Mouse (Mus musculus): ENCODE results near the gene Gmpr2.

The Gmpr2 gene

DNA sequence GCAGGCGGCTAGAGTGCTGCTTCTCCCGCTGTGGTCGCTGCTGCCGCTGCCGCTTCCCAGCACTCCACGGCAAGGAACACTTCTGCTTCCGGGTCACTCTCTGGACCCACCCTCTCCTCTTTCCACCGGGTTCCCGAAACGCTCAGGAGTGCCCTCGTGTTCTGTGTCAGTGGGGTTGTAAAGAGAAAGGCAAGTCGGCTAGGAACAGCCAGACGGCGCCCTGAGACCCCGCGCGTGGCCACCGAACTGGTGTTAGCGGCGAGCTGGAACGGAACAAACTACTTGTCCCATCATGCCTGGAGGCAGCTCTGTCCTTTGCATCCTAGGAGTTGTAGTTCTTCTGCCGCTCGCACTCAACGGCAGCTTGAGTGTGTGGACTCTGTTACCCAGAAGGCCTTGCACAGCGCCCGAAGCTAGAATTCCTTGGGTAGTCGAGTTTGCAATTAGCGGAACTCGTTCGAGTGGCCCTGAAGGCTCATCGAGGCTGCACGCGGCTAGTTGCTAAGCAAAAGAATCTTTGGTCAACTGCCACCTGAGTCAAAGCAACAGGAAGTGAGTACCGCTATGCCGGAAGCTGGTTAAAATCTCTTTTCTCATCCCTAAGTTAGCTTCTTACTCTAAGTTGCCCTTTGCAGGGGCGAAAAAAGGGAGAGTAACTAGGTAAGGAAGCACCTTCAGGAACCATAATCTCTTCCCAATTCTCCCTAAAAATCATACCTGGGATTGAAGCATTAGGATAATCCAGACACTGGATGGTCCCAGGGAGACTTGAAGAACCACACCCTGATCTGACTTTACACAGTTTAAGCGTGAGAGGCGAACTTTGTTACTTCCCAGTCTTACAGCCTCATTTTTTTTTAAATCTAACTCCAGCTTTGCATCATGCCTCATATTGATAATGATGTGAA lies at the start of gene Gmpr2, which contains the start of gene Nedd8:
TSS of gene Gmpr2 (plus strand) at position 109 of the 908 bp plus-strand sequence.
TSS of gene Nedd8 (minus strand) at position 292 of the 908 bp plus-strand sequence.
- peak; percentile 99 for DNase-seq (ENCODE audit: low read depth, low spot score)

DNA sequence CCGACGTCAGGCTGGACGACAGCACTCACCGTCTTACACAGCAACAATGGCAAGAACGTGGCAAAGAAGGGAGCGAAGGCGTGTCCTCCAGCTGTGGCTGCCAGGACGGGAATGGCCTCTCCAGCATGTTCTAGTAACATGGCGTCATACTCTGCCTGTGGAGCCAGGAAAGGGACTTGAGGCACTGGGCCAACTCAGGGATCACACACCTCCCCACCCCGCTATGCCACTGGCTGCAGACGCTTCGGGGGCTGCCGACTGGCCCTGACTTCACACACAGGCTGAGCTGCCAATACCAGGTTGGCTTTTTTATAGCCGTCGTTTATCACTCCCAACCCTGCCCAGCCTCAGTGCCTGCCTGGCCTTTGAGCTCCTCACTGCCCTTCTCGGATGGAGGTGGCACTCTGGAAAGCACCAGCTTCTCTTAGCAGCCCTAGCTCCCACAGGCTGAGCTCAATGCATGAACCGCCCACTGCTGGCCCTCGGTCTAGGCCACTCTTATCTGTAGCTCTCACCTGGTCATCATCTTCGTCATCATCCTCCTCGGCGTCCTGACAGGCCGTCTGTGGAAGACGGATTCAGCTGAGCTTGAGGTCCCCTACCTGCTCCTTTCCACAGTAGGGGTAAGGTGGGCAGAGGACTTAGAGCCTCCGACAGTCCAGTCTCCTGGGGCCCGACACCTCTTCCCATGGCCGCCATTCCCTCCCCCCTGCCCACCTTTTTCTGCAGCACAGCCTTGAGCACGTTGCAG lies 43.5 kb upstream of the Gmpr2 start:
- DNase-seq (ENCODE audit: low read depth, low spot score), result no peak

DNA sequence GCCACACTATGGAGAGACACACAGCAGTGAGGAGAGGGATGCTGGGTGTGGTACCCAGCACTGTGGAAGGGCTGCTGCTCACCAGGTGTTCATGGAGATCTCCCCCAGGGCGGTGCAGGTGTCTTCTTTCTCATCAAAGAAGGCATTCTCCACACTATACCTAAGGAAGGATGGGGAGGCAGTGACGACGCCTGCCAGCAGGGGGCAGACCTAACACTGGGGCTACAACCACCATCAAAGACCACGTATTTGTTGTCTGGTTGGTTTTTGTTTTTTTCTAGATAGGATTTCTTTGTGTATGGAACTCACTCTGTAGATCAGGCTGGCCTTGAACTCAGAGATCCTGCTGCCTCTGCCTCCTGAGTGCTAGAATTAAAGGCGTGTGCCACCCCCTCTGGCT lies 42.4 kb upstream of the Gmpr2 start:
- peak; percentile 68 for DNase-seq (ENCODE audit: low read depth, low spot score)

DNA sequence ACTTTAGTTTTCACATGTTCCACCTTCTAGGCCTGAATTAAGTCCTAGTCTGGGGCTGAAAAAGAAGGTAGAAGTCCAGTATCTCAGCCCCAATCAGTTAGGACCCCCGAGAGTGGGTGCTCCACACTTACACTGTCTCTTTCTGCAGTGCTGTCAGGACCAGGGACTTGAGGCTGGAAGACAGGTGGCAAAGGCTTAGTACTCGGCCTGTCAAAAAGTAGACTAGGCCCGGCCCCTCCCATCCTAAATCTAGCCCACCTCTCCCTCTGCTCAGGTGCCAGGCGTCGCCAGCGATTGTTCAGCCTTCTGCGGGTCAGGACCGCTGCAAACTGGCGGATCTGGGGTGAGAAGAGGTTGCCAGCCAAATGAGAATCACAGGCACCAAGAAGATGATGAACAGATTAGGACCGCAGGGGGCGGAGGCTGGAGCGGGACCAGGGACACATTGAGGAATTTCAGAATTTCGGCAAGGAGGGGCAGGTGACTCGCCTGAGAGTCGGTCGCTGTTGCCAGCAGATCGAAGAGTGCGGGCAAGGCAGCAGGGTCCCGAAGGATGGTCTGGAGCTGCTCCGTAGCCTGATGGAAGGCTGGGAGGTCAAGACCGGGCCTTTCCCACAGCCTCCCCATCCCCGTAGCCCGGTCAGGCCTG lies 36.7 kb upstream of the Gmpr2 start:
- peak; percentile 25 for DNase-seq (ENCODE audit: low read depth, low spot score)

DNA sequence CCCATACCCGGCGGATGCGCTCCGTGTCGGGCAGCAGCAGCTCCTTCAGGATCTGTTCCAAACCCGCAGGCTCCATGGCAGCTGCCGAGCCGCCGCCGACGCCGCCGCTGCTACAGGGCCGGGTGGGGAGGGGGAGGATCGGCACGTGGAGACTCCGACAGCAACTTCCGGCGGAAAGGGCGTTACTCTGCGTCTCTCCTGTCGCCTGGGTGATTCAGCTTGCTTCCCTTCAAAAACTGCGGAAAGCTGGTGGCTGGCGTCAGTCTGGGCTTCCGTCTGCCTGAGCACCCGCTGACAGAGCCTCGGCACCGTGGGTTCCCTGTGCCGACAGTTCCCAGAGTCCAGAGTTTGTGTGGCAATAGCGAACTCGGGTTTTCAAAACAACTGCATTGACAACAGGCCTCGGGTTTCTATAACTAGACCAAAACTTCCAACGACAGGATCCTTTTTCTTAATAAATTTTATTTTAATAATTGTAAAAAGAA lies 36.2 kb upstream of the Gmpr2 start, which contains the start of gene Ipo4:
TSS of gene Ipo4 (minus strand) at position 435 of the 485 bp plus-strand sequence.
- DNase-seq (ENCODE audit: low read depth, low spot score), result peak; percentile 90

DNA sequence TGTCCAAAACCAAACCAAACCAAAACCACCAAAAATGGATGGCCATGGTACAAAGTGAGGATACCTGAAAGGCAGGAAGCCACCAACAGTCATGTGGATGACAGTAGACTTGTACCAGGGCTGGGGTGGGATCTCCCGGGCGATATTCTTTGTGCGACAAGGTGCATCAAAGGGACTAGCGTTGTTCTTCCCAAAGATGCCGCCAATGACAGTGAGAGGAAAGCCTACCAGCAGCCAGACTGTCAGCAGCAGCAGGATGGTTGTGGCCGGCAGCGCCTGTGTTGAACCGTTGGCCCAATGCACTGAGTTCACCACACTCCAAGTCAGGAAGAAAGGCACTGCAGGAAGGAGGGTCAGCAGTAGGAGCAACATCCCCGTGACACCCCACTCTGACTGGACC lies 33.9 kb upstream of the Gmpr2 start, which contains the start of gene Gm49378:
TSS of gene Gm49378 (minus strand) at position 101 of the 400 bp plus-strand sequence.
- no peak for DNase-seq (ENCODE audit: low read depth, low spot score)

DNA sequence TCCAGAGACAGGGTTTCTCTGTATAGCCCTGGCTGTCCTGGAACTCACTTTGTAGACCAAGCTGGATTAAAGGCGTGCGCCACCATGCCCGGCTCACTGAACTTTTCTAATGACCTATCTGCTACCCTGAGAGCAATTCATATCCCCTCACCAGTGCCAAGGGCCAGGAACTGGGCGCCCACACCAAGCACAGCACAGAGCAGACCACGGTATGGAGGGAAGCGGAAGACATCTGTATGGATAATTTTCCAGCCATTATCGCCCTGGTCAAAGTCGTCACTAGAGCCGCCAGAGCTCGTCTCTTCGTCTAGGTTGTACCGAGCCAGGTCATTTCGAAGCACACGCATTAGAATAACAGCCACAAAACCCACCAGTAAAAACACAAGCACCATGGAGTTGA lies 30.9 kb upstream of the Gmpr2 start:
- DNase-seq (ENCODE audit: low read depth, low spot score), result no peak

DNA sequence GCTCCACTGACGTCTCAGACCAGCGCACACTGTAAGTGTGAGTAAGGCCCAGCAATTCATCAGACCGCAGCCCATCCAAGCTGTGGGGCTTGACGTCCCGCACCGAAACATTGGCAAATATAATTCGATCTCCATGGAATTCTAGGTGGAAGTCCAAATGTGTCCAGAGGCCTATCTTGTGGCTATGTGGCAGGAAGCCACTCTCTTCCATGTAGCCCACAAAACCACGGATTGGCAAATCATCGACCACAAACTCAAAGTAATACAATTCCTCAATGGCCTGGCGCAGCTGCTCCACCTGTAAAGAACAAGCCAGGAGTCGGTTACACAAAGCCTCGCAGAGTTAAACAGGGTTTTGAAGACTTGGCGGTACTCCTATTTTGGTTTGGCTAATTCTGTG lies 30.4 kb upstream of the Gmpr2 start:
- DNase-seq (ENCODE audit: low read depth, low spot score), result no peak

DNA sequence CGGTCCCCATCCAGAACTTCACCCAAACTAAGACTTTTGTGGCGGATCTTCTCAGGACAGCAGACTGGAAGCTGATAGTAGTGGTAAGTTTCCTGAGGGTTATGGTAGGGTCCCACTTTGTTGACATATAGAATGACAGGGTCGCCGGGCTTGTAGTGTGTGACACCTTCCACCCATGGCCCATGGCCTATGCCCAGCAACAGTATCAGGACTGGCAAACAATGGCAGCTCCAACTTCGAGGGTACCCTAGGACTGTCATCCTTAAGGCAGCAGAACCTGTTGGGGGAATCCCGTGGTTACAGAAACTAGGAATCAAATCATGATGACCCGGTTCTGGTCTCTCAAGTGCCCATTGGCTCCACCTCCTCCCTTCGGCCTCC lies 29.1 kb upstream of the Gmpr2 start:
- DNase-seq (ENCODE audit: low read depth, low spot score), result no peak

DNA sequence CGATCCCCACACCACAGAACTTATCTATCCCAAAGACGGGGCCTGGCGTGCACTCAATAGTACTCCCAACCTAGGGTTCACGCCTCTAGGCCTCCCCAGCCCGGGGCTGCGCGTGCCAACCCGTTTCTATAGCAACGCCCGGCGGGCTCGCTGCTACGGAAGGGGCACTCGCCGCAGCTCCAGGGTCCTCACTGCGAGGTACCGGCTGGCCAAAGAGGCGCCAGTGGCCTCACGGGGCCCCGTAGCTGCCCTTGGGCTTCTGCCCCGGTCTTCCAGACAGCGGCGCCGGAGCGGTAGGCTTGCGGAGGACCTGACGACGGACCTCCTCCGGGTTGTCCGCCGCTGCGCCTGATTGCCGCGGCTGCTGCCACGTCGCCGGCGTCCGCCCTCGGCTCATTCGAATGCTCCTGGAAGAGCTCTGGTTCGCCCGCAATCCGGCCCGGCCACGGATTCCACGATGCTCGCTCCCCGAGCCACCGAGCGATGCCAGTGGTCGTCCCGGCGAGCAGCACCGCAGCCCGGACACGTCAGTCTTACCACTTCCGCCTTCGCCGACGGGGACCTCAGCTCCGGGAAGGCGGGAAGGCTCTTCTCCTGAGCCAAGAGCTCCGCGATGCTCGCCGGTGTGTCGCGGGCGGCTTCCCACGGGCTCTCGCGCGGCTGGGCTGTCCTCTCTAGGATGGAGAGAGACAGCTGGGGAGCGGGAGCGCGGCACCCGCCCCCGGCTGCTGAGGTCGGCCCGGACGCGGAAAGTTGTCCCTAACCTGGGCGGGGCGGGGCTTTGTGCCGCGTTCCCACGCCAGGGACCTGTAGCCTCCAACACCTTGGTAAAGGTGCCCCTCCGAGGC lies 28.5 kb upstream of the Gmpr2 start, which contains the start of gene Tm9sf1:
TSS of gene Tm9sf1 (minus strand) at position 747 of the 848 bp plus-strand sequence.
- DNase-seq (ENCODE audit: low read depth, low spot score), result peak; percentile 66

DNA sequence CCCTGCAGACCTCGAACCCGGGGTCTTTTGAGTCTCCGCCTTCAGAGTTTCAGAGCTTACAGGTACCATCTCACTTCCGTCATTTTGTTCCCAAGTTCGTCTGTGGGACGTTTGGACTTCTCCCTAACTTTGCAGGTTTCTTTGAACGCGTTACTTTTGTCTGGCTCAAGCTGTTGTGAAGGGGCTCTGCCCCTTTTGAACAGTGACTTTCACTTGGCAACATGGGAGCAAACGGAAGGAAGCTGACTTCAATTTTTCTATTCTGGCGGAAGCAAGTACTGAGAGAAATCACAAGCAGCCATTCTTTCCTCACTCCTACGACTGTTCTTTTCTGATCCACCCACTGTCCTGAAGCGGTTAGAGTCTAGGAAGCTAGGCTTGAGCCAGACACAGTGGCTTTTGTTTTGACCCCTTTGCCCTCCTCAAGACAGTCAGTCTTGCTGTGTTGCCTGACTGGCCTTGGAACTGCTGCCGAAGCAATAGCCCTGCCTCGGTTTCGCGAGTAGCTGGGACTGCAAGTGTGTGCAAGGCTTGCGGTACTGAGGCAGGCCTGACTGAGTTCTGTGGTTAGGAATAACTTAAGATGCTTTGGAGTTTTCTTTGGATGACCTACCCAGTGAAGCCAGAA lies 27.4 kb upstream of the Gmpr2 start:
- DNase-seq (ENCODE audit: low read depth, low spot score), result no peak

DNA sequence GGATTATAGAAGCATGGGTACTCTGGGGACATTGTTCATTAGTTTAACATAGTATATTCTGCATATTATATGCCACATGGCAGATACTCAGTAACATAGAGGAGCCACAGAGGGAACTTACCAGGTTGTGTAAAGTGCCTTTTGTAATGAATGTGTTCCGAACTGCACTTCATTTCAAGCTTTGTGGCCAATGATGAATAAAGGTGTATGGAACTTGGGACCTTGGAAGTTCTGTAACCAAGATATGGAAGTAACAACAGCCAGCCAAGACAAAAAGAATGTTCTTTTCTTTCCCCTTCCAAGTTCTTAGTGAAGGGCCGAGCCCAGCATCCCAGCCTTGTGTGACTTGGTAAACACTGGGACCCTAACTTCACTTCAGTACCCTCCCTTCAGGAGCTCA lies 21.9 kb upstream of the Gmpr2 start, which contains the start of gene Tssk4:
TSS of gene Tssk4 (plus strand) at position 301 of the 400 bp plus-strand sequence.
- DNase-seq (ENCODE audit: low read depth, low spot score), result no peak

DNA sequence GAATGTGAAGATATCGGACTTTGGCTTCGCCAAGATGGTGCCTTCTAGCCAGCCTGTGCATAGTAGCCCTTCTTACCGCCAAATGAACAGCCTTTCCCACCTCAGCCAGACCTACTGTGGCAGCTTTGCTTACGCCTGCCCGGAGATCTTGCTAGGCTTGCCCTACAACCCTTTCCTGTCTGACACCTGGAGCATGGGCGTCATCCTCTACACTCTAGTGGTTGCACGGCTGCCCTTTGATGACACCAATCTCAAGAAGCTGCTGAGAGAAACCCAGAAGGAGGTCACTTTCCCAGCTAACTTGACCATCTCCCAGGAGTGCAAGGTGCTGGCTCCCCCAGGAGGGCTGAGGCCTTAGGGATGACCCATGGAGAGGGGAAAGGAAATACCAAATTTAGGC lies 20.2 kb upstream of the Gmpr2 start:
- DNase-seq (ENCODE audit: low read depth, low spot score), result no peak

DNA sequence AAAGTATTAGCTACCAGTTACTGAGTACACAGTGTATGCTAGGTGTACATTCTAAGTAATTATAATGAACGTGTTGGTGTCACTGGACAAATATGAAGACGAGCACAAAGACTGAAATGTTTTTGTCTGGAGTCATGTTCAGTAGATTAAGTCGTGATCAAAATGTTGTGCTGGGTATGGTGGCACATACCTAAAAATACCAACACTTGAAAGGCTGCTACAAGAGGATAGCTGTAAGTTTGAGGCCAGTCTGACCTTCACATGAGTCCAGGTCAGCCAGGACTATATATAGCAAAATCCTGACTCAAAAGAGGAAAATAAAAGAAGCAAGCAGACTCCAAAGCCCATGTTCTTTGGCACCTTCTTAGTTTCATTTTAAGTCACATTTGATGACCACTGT lies 14.8 kb upstream of the Gmpr2 start:
- no peak for DNase-seq (ENCODE audit: low read depth, low spot score)

DNA sequence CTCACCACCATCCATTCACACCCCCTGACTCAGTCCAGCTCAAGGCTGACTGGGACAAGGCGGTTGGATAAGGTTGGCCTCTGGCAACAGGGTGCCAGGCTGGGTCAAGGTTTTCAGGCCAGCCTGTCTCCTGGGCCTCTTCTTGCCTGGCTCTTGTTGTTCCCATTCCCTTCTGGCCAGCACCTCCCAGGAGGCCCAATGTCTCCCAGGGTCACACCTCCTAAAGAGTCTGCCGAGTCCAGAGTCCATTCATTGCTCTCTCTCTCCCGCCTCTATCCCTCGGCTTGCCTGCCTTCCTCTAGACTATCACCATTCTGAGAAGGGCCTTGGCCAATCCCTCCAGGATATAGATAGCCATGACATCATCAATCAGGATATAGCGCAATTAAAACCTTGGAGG lies 13.7 kb upstream of the Gmpr2 start:
- DNase-seq (ENCODE audit: low read depth, low spot score), result no peak

DNA sequence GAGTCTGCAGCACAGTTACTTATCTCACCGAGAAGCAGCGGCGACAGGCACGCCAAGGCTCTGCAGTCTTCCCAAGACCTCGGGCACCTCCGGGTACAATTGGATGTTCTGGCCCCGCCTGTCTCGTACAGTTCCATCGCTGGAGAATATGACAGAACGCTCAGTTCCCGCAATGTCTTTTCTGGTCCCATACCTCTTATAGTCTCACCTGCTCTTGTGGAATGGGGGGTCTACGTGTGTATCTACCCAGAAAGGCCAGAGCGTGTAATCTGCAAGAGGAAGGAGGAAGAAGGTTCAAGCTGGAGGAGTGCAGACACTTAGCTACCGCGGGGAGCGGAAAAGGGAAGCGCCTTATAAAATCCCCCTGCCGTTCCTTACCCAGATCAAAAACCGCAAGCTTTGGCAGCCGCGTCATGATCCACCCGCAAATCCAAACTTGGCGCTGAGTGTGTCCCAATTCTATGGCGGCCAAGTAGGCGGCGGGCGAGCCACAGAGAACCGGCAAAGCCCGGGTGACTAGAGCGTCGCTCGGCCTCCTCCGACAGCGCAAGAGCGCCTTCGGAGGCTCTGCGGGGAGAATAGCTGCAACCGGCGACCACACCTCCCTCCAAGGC lies 11.7 kb upstream of the Gmpr2 start, which contains the start of gene Mdp1:
TSS of gene Mdp1 (minus strand) at position 549 of the 614 bp plus-strand sequence.
- DNase-seq (ENCODE audit: low read depth, low spot score), result peak; percentile 88

DNA sequence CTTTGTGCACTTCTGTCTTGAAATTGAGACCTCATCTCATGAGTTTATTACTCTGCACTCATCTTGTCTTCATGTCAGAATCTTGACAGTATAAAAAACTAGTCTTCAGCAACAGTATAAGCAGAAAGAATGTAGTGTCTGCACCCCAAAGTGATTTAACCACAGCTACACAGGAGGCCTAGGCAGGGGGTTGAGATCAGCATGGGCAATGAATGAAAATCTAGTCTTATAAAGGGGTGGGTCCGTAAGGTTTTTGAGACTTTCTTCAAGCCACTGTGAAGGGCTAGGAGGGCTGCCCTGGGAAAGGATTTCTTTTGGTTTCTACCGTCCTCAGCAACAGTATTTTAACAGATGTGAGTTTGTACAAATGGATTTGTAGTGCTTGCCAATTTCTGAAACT lies 11.1 kb upstream of the Gmpr2 start:
- no peak for DNase-seq (ENCODE audit: low read depth, low spot score)

DNA sequence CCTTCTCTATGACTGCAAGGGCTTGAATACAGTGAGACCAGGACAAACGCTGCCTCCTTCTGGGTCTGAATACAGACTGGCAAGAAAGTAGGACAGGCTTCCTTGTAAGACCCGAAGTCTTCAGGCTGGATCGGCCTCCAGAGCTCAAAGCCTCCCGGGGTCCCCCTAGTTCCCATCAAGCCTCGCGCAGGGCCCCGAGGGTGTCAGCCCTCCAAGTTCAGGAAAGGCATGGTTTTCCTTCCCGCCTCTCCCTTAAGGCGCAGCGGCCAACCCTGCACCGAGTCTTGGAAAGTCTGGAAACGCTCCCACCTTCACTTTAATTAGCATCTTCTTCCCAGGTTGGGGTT lies 282 bp upstream of the Gmpr2 start:
- DNase-seq (ENCODE audit: low read depth, low spot score), result no peak

DNA sequence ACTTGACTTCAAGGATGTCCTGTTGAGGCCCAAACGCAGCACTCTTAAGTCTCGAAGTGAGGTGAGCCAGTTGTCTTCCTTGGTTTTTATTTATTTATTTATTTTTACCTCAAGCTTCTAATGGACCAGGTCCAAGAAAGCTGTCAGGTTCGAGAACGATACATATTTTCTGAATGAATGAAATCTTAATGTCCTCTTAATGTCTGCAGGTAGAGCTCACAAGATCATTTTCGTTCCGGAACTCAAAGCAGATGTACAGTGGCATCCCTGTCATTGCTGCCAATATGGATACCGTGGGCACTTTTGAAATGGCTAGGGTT lies 960 bp downstream of the Gmpr2 start:
- no peak for DNase-seq (ENCODE audit: low read depth, low spot score)

DNA sequence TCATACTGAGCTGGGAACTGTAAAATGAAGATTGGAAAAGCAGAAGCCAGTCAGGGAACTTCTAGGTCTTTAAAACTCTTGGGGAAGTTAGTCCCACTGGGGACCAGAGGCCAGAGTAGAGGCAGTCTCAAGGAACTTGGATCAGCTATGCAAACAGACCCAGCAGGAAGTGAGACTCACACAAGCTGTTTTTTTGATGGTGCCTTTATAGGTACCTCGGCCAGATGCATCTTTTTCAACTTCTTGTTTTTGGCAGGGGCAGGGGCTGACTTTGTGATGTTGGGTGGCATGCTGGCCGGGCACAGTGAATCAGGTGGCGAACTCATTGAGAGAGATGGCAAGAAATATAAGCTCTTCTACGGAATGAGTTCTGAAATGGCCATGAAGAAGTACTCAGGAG lies 5.9 kb downstream of the Gmpr2 start:
- no peak for DNase-seq (ENCODE audit: low read depth, low spot score)

Measured in ES-CJ7 (cell line).